Mouse (Mus musculus): Measurements from ENCODE around the gene Gata1. TPM values are rescaled to one million over a fixed set of nuclear protein-coding genes. Genes with fewer than 3 reads are reported as not detected.

The Gata1 gene
- polyA plus RNA-seq, 1 experiment from 2014 or later, result 0.08 TPM

GRCm38 (mm10) chrX:8000546-8001192, 22.8 kb upstream of the Gata1 start:
- no peaks in the 10 kb centered on the region for H3K9me3 ChIP-seq (replicated peaks; ENCODE audit: low read length)
- H3K4me3 ChIP-seq (replicated peaks; ENCODE audit: low read depth, low read length), result no peak overlapping the region
- H3K4me2 ChIP-seq (ENCODE audit: low read length), result no peak overlapping the region
- H3K27me3 ChIP-seq (ENCODE audit: insufficient read depth, low read length), result no peaks in the 10 kb centered on the region
- DNase-seq (ENCODE audit: low spot score) (no peak), ATAC-seq (replicated peaks; ENCODE audit: low FRiP score, low read depth) (no peak)
- no peak overlapping the region for H3K9ac ChIP-seq (ENCODE audit: low read depth, low read length)
- no peak for TF ChIP-seq CTCF (IDR thresholded peaks at IDR 0.05; ENCODE audit: low read depth)
- 66% methylated on average over 3 of the region's 3 CpGs for WGBS
- H3K27ac ChIP-seq, result no peak overlapping the region
- H3K36me3 ChIP-seq (ENCODE audit: insufficient read depth, low read length), result no peaks in the 10 kb centered on the region
- H3K4me1 ChIP-seq (replicated peaks; ENCODE audit: insufficient read depth, low read length), result no peaks in the 10 kb centered on the region

GRCm38 (mm10) chrX:7993068-7993735, 15.3 kb upstream of the Gata1 start:
- Histone ChIP-seq H3K9ac (ENCODE audit: low read depth, low read length) (no peak overlapping the region), H3K27ac (no peak overlapping the region), H3K4me1 (replicated peaks; ENCODE audit: insufficient read depth, low read length) (no peaks in the 10 kb centered on the region), H3K36me3 (ENCODE audit: insufficient read depth, low read length) (no peaks in the 10 kb centered on the region), H3K27me3 (ENCODE audit: insufficient read depth, low read length) (no peaks in the 10 kb centered on the region), H3K4me3 (replicated peaks; ENCODE audit: low read depth, low read length) (no peak overlapping the region), H3K9me3 (replicated peaks; ENCODE audit: low read length) (no peaks in the 10 kb centered on the region), H3K4me2 (ENCODE audit: low read length) (no peak overlapping the region)
- TF ChIP-seq CTCF (IDR thresholded peaks at IDR 0.05; ENCODE audit: low read depth), result no peak
- 72% methylated on average over 10 of the region's 10 CpGs for WGBS
- DNase-seq (ENCODE audit: low spot score) (no peak), ATAC-seq (replicated peaks; ENCODE audit: low FRiP score, low read depth) (no peak)

- no peak for TF ChIP-seq CTCF (IDR thresholded peaks at IDR 0.05; ENCODE audit: low read depth)
- Histone ChIP-seq H3K4me2 (ENCODE audit: low read length) (no peak overlapping the region), H3K4me3 (replicated peaks; ENCODE audit: low read depth, low read length) (no peak overlapping the region), H3K9ac (ENCODE audit: low read depth, low read length) (no peak overlapping the region), H3K27me3 (ENCODE audit: insufficient read depth, low read length) (no peaks in the 10 kb centered on the region), H3K27ac (peak overlapping the region; percentile 25; the same call in 1 of the 2 replicates), H3K4me1 (replicated peaks; ENCODE audit: insufficient read depth, low read length) (no peaks in the 10 kb centered on the region), H3K36me3 (ENCODE audit: insufficient read depth, low read length) (no peaks in the 10 kb centered on the region), H3K9me3 (replicated peaks; ENCODE audit: low read length) (no peaks in the 10 kb centered on the region)
- ATAC-seq (replicated peaks; ENCODE audit: low FRiP score, low read depth) (peak; percentile 69), DNase-seq (ENCODE audit: low spot score) (no peak)
- WGBS, result 59% methylated on average over 8 of the region's 8 CpGs
These were observed 14.7 kb upstream of the Gata1 start for GRCm38 (mm10) chrX:7992379-7993067.

GRCm38 (mm10) chrX:7981368-7981767, 3.5 kb upstream of the Gata1 start:
- Histone ChIP-seq H3K4me1 (replicated peaks; ENCODE audit: insufficient read depth, low read length) (no peaks in the 10 kb centered on the region), H3K9me3 (replicated peaks; ENCODE audit: low read length) (no peaks in the 10 kb centered on the region), H3K27ac (no peak overlapping the region), H3K9ac (ENCODE audit: low read depth, low read length) (no peak overlapping the region), H3K4me3 (replicated peaks; ENCODE audit: low read depth, low read length) (no peak overlapping the region), H3K27me3 (ENCODE audit: insufficient read depth, low read length) (no peaks in the 10 kb centered on the region), H3K36me3 (ENCODE audit: insufficient read depth, low read length) (no peaks in the 10 kb centered on the region), H3K4me2 (ENCODE audit: low read length) (no peak overlapping the region)
- ATAC-seq (replicated peaks; ENCODE audit: low FRiP score, low read depth) (no peak), DNase-seq (ENCODE audit: low spot score) (no peak)
- TF ChIP-seq CTCF (IDR thresholded peaks at IDR 0.05; ENCODE audit: low read depth), result no peak
- 77% methylated on average over 7 of the region's 7 CpGs for WGBS

- no peak overlapping the region for H3K4me3 ChIP-seq (replicated peaks; ENCODE audit: low read depth, low read length)
- no peak for TF ChIP-seq CTCF (IDR thresholded peaks at IDR 0.05; ENCODE audit: low read depth)
- H3K4me2 ChIP-seq (ENCODE audit: low read length), result no peak overlapping the region
- WGBS, result 81% methylated on average over 4 of the region's 4 CpGs
- H3K4me1 ChIP-seq (replicated peaks; ENCODE audit: insufficient read depth, low read length), result no peaks in the 10 kb centered on the region
- H3K36me3 ChIP-seq (ENCODE audit: insufficient read depth, low read length), result no peaks in the 10 kb centered on the region
- H3K9ac ChIP-seq (ENCODE audit: low read depth, low read length), result no peak overlapping the region
- ATAC-seq (replicated peaks; ENCODE audit: low FRiP score, low read depth), result no peak
- no peak for DNase-seq (ENCODE audit: low spot score)
- no peaks in the 10 kb centered on the region for H3K9me3 ChIP-seq (replicated peaks; ENCODE audit: low read length)
- no peaks in the 10 kb centered on the region for H3K27me3 ChIP-seq (ENCODE audit: insufficient read depth, low read length)
- no peak overlapping the region for H3K27ac ChIP-seq
These were observed 6.6 kb downstream of the Gata1 start for GRCm38 (mm10) chrX:7971292-7971691.

- Histone ChIP-seq H3K4me1 (replicated peaks; ENCODE audit: insufficient read depth, low read length) (no peaks in the 10 kb centered on the region), H3K4me2 (ENCODE audit: low read length) (no peak overlapping the region), H3K27me3 (ENCODE audit: insufficient read depth, low read length) (no peaks in the 10 kb centered on the region), H3K27ac (no peak overlapping the region), H3K4me3 (replicated peaks; ENCODE audit: low read depth, low read length) (no peak overlapping the region), H3K36me3 (ENCODE audit: insufficient read depth, low read length) (no peaks in the 10 kb centered on the region), H3K9me3 (replicated peaks; ENCODE audit: low read length) (no peaks in the 10 kb centered on the region), H3K9ac (ENCODE audit: low read depth, low read length) (no peak overlapping the region)
- TF ChIP-seq CTCF (IDR thresholded peaks at IDR 0.05; ENCODE audit: low read depth), result no peak
- no peak for ATAC-seq (replicated peaks; ENCODE audit: low FRiP score, low read depth)
- no peak for DNase-seq (ENCODE audit: low spot score)
- 89% methylated on average over 3 of the region's 3 CpGs for WGBS
These were observed 9.0 kb downstream of the Gata1 start for GRCm38 (mm10) chrX:7968899-7969298.
